Mouse (Mus musculus) olfactory bulb, adult 2 months (tissue): Measurements from ENCODE around the gene Prkcb.

Experiments used
- CTCF ChIP-seq: fragments of 200-500 bp; IDR thresholded peaks from 2 replicates; pipeline ENCODE4 v1.5.1; 2012; ENCODE audit warnings: low read depth, mild to moderate bottlenecking, low read length, moderate library complexity; ENCODE audit not compliant: insufficient read depth
- POLR2A ChIP-seq: fragments of 200-500 bp; IDR thresholded peaks from 2 replicates; pipeline ENCODE4 v1.6.1; 2012; ENCODE audit warnings: mild to moderate bottlenecking, low read depth, low read length, moderate library complexity; ENCODE audit not compliant: insufficient read depth

GRCm38 (mm10) chr7:122613876-122614275 is 325.3 kb downstream of the Prkcb start:
- TF ChIP-seq CTCF: no peak
- no peak for TF ChIP-seq POLR2A
